Mouse (Mus musculus): ENCODE data around the gene Lypd8.

Lypd8 gene

DNA sequence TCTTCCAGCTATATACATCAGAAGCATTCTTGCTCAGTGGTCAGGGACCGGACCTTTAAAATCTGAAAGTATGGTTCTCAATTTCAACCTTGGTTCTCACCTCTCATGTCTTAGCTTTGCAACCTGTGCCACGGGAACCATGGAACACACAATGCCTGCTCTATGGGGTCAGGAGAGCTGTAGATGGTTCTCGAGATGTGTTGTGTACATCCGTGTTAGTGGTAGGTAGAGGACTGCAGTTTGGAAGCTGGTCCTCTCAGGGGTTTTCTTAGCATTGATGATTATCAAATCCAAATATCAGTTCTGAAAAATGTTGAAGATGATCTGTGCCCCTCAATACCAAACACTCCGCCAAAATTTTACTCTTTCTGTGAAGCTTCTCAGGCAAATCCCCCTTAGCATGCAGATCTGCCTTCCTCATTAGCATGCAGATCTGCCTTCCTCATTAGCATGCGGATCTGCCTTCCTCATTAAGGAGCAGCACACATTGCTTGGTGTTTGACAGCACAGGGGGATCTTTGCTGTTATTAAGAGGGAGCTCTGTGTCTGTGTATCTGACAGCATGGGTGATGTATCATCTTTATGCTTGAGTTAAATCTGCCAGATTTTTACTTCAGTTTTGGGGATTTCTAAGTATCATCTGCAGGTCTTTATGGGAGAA is 21.3 kb downstream of the Lypd8 start:
- no peak for DNase-seq (ENCODE audit: low spot score)

- no peak for DNase-seq (ENCODE audit: low spot score)
Observed at GRCm38 (mm10) chr11:58400655-58401054, 21.8 kb downstream of the Lypd8 start.

DNA sequence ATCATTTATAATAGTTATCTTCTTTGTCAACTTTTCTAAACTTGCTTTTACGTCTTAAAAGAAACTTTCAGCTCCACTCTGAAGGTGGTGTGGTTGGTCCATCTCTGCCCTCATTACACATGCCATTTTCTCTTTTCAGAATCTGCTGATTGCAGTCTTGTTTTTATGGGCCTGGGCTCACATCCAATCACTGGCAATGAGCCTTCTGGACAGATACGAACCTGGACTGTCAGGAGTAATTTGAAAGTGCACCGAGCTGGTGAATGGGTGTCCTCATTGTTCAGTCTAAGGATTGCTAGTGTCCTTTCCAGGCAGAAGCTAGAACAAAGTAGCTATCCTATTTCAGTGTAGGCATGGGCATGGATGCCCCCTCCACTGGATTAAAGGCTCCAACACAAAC is 29.2 kb downstream of the Lypd8 start:
- DNase-seq (ENCODE audit: low spot score), result no peak

- DNase-seq (ENCODE audit: low spot score), result no peak
Observed at GRCm38 (mm10) chr11:58418336-58418735, 39.5 kb downstream of the Lypd8 start.

DNA sequence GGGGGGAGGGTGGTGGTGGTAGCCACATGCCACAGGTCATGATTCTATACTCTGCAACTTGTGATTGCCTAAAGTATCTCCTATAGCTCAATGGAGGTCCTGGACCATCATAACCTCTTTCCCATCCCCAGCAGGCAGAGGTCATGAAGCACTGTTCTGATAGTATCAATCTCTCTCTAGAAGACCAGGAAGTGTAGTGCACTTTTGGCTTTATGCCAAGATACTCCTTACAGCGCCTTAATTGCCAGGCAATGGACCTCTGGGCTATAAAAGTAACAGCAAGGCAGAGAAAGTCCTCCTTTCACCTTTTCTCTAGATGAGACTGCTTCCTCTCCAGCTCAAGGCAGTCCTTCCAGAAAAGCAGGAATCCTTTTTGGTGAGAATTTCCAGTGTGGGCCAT is 42.0 kb downstream of the Lypd8 start, which contains the start of gene 1810065E05Rik:
1810065E05Rik (plus strand) TSS at position 297 of the 400 bp plus-strand sequence.
- DNase-seq (ENCODE audit: low spot score), result no peak

DNA sequence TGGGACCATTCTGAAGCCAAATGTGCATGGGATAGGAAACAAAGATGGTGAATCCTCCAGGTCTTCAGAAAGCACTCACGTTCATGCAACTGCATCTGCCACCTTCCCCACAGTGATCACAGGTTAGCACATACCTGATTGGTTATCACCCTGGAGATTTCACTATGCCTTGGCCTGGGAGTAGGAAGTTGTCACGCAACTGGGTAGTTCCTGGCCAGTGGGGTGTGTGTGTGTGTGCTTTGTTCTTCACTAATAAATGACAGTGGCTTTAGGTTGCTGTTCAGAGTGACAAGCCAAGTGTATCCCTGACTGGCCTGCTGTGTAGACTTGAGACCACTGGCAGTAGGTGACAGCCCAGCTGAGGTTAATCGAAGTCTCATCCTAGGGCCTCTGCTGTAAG is 53.4 kb downstream of the Lypd8 start, which contains the start of gene Gm12253:
Gm12253 (plus strand) TSS at position 301 of the 400 bp plus-strand sequence.
- DNase-seq (ENCODE audit: low spot score), result no peak

DNA sequence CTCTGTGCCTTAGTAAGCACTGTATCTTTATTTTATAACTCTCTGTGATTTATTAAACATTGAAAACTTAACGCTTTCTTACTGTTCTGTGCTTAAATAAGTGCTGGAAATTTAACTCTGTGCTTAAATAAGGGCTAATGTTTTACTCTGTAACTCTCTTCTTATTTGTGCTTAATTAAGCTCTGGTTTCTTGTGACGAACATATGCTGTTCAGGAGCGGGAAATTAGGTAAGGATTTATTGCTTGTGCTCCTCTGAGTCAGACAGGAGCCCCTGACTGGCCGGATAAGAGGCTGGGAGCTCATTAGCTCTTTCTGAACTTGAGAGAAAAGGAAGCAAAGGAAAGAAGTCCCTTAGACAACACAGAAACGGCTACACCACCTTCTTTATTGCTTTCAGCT is 59.0 kb downstream of the Lypd8 start:
- no peak for DNase-seq (ENCODE audit: low spot score)
